Mouse (Mus musculus) bone marrow, adult 2 months (tissue): ENCODE results near the gene Sh2d7. TPM values are rescaled to one million over a fixed set of nuclear protein-coding genes. Genes with fewer than 3 reads are reported as not detected.

ENCODE experiments used
- H3K27ac ChIP-seq: fragments of 200-500 bp; 2 replicates; pipeline ENCODE4 v1.5.1; 2012; ENCODE audit warnings: low read depth, mild to moderate bottlenecking, control low read depth, inconsistent platforms, low read length; ENCODE audit not compliant: control insufficient read depth, poor library complexity, insufficient read depth
- H3K4me1 ChIP-seq: fragments of 200-500 bp; 2 replicates; pipeline ENCODE4 v1.6.1; 2011; ENCODE audit warnings: low read length; ENCODE audit not compliant: control insufficient read depth, insufficient read depth
- H3K4me3 ChIP-seq: fragments of 200-500 bp; replicated peaks from 2 replicates; pipeline ENCODE3; 2011; ENCODE audit warnings: mild to moderate bottlenecking, low read depth, low read length, control low read depth; ENCODE audit not compliant: control insufficient read depth
- CTCF ChIP-seq: fragments of 200-500 bp; IDR thresholded peaks from 2 replicates; pipeline ENCODE4 v1.5.1; 2011; ENCODE audit warnings: low read length, control low read depth; ENCODE audit not compliant: control insufficient read depth, insufficient read depth
- POLR2A ChIP-seq: fragments of 200-500 bp; IDR thresholded peaks from 2 replicates; pipeline ENCODE4 v1.6.1; 2011; ENCODE audit warnings: low read depth, mild to moderate bottlenecking, control low read depth, low read length, borderline replicate concordance; ENCODE audit not compliant: control insufficient read depth
- WGBS: fragments of 180-500 bp; shearing (Covaris S2); methylation state at CpG from one replicate; pipeline ENCODE4 v1.1.7; 2018; 5-methylcytosine and 5-hydroxymethylcytosine counted together
- polyA plus RNA-seq: library from polyadenylated mRNA; stranded (reverse); fragments of >200 nt; gene quantifications from 2 replicates; pipeline ENCODE4 v1.2.4, GENCODE M21; 2011; ENCODE audit warnings: low replicate concordance; ENCODE audit not compliant: missing spikeins, insufficient read depth, insufficient read length

Sh2d7 gene
- not detected in 2 replicates for polyA plus RNA-seq

DNA sequence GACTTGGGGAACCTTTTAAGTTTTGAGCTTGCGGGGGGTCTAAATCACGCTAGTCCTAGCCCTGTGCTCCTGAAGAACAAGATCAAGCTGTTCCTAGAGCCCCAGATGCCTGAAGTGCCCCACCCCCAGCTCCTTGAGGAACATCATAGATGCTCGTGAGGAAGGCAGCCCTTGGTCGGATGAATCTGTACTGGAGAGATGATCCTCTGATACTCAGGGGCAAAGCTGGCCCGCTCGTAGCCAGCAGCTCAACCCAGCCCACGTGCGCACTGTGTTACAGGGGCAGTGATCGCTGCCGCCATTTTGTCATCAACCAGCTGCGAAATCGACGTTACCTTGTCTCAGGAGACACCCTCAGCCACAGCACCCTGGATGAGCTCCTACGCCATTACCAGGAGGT, at the start of gene Sh2d7:
Sh2d7 (plus strand) TSS at position 301 of the 400 bp plus-strand sequence.
- 89% methylated on average over 14 of the region's 14 CpGs for WGBS

DNA sequence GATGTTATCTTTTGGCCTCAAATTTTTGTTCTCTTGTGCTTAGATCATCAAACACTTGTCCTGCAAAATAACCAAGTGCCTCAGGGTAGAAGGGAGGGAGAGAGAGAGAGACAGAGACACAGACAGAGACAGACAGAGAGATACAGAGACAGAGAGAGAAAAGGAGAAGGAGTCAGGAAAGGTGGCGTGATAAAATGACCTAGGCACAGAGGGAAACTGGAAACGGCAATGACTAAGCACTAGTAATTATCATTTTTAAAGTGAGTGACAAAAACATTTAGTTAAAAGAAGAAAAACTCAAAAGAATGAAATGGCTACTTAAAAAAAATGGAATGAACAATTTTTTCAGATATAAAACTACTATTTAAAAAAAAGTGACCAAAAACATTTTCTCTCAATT, 49.2 kb upstream of the Sh2d7 start:
- Histone ChIP-seq H3K27ac (no peak overlapping the region), H3K4me1 (no peaks in the 10 kb centered on the region), H3K4me3 (no peak overlapping the region)
- TF ChIP-seq POLR2A (no peak), CTCF (no peak)
- 23% methylated on average over 2 of the region's 2 CpGs for WGBS

More for the DNA sequence above, at the start of gene Sh2d7:
- H3K4me3 ChIP-seq = no peak within 1 kb of the TSS
- H3K27ac ChIP-seq = no peak within 1 kb of the TSS
- TF ChIP-seq POLR2A (no peak), CTCF (no peak)
- H3K4me1 ChIP-seq = no peaks in the 10 kb centered on the region

DNA sequence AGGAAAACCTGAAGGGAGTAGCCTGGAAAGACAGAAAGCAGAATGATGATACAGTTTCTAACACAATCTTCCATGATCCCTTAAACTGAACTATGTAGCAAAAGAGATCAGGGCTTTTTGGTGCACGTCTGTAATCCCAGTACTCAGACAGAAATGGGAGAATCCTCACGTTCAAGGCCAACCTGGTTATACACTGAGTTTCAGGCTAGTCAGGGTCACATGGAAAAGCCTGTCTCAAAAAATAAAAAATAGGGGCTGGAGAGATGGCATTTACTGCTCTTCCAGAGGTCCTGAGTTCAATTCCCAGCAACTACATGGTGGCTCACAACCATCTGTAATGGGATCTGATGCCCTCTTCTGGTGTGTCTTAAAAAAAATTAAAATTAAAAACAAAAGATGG, 48.4 kb upstream of the Sh2d7 start:
- WGBS = 80% methylated on average over 2 of the region's 2 CpGs
- Histone ChIP-seq H3K4me3 (no peak overlapping the region), H3K4me1 (peaks cover 1% of the 10 kb centered on the region; the same call in 1 of the 2 replicates), H3K27ac (no peak overlapping the region)
- no peak for TF ChIP-seq POLR2A
- TF ChIP-seq CTCF = no peak

- no peak for TF ChIP-seq CTCF
- no peak for TF ChIP-seq POLR2A
- Histone ChIP-seq H3K4me1 (peaks cover 1% of the 10 kb centered on the region; the same call in 1 of the 2 replicates), H3K27ac (no peak overlapping the region), H3K4me3 (no peak overlapping the region)
- WGBS = 69% methylated on average over 6 of the region's 6 CpGs
Measured at GRCm38 (mm10) chr9:54499291-54499690, 39.5 kb upstream of the Sh2d7 start.

- H3K4me1 ChIP-seq = peaks cover 1% of the 10 kb centered on the region; the same call in 1 of the 2 replicates
- no peak overlapping the region for H3K27ac ChIP-seq
- WGBS = 73% methylated on average over 3 of the region's 3 CpGs
- H3K4me3 ChIP-seq = no peak overlapping the region
- no peak for TF ChIP-seq POLR2A
- TF ChIP-seq CTCF = no peak
Measured at GRCm38 (mm10) chr9:54499791-54500190, 39.0 kb upstream of the Sh2d7 start.

GRCm38 (mm10) chr9:54500832-54501452, 37.8 kb upstream of the Sh2d7 start:
- TF ChIP-seq POLR2A = no peak
- TF ChIP-seq CTCF = no peak

DNA sequence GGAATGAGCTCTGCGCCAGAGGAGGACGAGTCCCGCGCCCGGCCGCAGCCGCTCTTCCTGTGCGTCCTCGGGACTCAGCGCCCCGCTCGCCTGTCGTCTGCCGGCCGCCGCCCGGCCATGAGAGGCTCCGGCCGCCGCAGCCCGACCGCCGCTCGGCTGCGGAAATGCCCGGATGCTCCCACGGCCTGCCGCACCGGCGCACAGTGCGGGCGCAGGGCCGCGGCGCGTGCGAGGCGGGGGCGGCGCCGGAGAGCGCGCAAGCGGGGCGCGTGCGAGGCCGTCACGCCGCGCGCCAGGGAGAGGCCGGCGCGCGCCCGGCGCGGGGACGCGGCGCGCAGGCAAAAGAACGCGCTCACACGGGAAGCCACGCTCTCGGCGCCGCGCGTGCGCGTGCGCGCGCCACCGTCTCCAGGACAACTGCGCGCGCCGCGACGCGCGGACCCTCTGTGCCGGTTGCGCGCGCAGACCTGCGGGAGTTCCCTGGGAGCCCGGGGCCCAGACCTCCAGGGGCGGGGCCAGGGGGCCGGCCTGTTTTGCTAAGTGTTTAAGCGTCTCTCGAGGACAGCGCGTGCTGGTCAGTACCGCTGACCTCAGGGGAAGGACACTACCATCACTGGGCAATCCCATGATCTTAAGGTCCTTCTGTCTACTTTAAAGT, 37.2 kb upstream of the Sh2d7 start, which contains the start of gene Dmxl2:
Dmxl2 (minus strand) TSS at position 174 of the 658 bp plus-strand sequence.
- TF ChIP-seq CTCF (no peak), POLR2A (0 out of 2 replicates have a peak, but pooled peaks have one; percentile 25)
- no peaks in the 10 kb centered on the region for H3K4me1 ChIP-seq
- peak within 1 kb of the TSS; percentile 74 for H3K4me3 ChIP-seq
- 2% methylated on average over 98 of the region's 99 CpGs for WGBS
- H3K27ac ChIP-seq = peak within 1 kb of the TSS; percentile 81

More at GRCm38 (mm10) chr9:54500832-54501452, 37.8 kb upstream of the Sh2d7 start:
- peak overlapping the region; percentile 74 for H3K4me3 ChIP-seq
- H3K4me1 ChIP-seq = no peaks in the 10 kb centered on the region
- H3K27ac ChIP-seq = peak overlapping the region; percentile 81
- WGBS = under 1% methylated on average over 43 of the region's 43 CpGs

DNA sequence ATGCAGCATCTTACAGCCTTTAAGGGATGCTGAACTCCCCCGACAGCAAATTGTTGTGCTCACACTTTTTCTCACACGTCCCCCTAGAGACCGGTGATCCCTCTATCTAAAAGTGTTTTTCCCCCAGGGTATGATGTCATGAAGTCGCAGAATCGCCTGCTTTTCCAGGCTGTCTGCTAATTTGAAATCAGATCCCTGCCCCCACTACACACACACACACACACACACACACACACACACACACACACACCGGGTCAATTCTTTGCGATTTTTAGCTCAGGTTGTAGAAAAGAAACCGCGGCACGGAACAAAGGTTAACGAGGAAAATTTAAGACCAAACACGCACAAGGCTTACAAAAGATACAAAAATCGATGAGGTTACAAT, 36.7 kb upstream of the Sh2d7 start:
- WGBS = 3% methylated on average over 13 of the region's 13 CpGs
- TF ChIP-seq CTCF = no peak
- no peak for TF ChIP-seq POLR2A

DNA sequence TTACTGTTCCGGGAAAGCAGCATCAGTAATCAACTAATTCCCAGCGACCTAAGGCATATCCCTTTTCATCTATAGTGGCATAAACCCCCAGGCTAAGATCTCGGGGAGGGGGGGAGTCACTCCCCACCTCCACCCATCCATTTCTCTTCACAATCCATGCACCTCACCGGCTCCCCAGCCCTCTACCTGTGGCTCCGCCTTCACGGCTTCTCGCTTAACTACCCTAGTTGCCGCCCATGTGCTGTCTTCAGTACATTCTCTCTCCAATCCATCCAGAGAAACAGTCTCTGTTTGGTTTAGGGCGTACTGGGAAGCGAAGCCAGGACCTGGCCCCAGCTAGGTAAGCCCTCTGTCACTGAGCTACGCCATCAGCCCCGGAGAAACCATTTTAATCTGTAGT, 35.9 kb upstream of the Sh2d7 start:
- WGBS = 34% methylated on average over 12 of the region's 12 CpGs

More for the DNA sequence above, 36.7 kb upstream of the Sh2d7 start:
- peak overlapping the region; percentile 32 for H3K4me3 ChIP-seq
- H3K4me1 ChIP-seq = no peaks in the 10 kb centered on the region
- no peak overlapping the region; the same call in 1 of the 2 replicates for H3K27ac ChIP-seq

More for the DNA sequence above, 35.9 kb upstream of the Sh2d7 start:
- H3K4me1 ChIP-seq = no peaks in the 10 kb centered on the region
- no peak overlapping the region for H3K4me3 ChIP-seq
- TF ChIP-seq POLR2A (no peak), CTCF (no peak)
- no peak overlapping the region for H3K27ac ChIP-seq
